ENCODE assay signal across 19 mouse cellular contexts in genomic region chr5:114290004-114290403, GRCm38 (mm10). TPM values are rescaled to one million over a fixed set of nuclear protein-coding genes. Genes with fewer than 3 reads are reported as not detected.
DNase-seq lines count a peak whose midpoint lies in the region; ATAC-seq lines count a peak whose summit lies in the region.
"Had no signal": no experiment of that assay in that cellular context is flagged by ENCODE, and none has a peak within 500 bp of the region (broad histone marks: within the 10 kb centered on the region; RNA-seq: fewer than 3 reads in every experiment).

No protein-coding gene starts in this region.

- no peaks in the 10 kb centered on the region for H3K36me3 ChIP-seq in hindbrain, embryonic 13.5 days
- H3K36me3 ChIP-seq in hindbrain, embryonic 10.5 days, result no peaks in the 10 kb centered on the region
- no peaks in the 10 kb centered on the region for H3K36me3 ChIP-seq in embryonic facial prominence, embryonic 14.5 days (ENCODE audit: control insufficient read depth, insufficient read depth, low read length)
- H3K36me3 ChIP-seq in limb, embryonic 10.5 days, result no peaks in the 10 kb centered on the region
- H3K36me3 ChIP-seq: kidney, embryonic 15.5 days; limb, embryonic 15.5 days had no signal

- no peak overlapping the region for H3K27ac ChIP-seq in hindbrain, embryonic 13.5 days
- no peak overlapping the region for H3K27ac ChIP-seq in hindbrain, embryonic 10.5 days
- H3K27ac ChIP-seq in embryonic facial prominence, embryonic 14.5 days (replicated peaks; ENCODE audit: low read depth, low read length), result no peak overlapping the region
- 0 out of 2 replicates have a peak overlapping the region, but pooled peaks have one; percentile 14 for H3K27ac ChIP-seq in limb, embryonic 10.5 days
- H3K27ac ChIP-seq: limb, embryonic 15.5 days; macrophage had no signal

- peak; percentile 66 for ATAC-seq in hindbrain, embryonic 13.5 days (ENCODE audit: low FRiP score)
- ATAC-seq in embryonic facial prominence, embryonic 14.5 days (ENCODE audit: low read depth), result peak; percentile 80
- ATAC-seq: inflammation-experienced regulatory T-cells, adult 6 months had no signal

- DNase-seq in hindbrain, embryonic 10.5 days (ENCODE audit: low spot score), result no peak
- DNase-seq in R1 (ENCODE audit: low read depth, low spot score), result peak; percentile 38
- DNase-seq in embryonic facial prominence, embryonic 14.5 days (ENCODE audit: low spot score), result peak; percentile 66
- no peak for DNase-seq in limb, embryonic 10.5 days (ENCODE audit: low spot score)
- DNase-seq in spleen, postnatal 10 days (ENCODE audit: low spot score in 2 of 2), result no peak
- no peak for DNase-seq in adrenal gland, postnatal 14 days
- no peak for DNase-seq in heart, adult 18-20 months
- DNase-seq: cerebellum, postnatal 14 days; lung, adult 2 months; right cerebral cortex, adult 18-20 months had no signal

- 47% methylated on average over 3 of the region's 3 CpGs for WGBS in hindbrain, embryonic 13.5 days
- WGBS in hindbrain, embryonic 10.5 days, result 61% methylated on average over 3 of the region's 3 CpGs
- 48% methylated on average over 3 of the region's 3 CpGs for WGBS in embryonic facial prominence, embryonic 14.5 days
- 73% methylated on average over 3 of the region's 3 CpGs for WGBS in limb, embryonic 10.5 days

- peaks cover 26% of the 10 kb centered on the region for H3K4me1 ChIP-seq in hindbrain, embryonic 13.5 days (replicated peaks)
- peaks cover 15% of the 10 kb centered on the region for H3K4me1 ChIP-seq in hindbrain, embryonic 10.5 days (replicated peaks)
- no peaks in the 10 kb centered on the region for H3K4me1 ChIP-seq in embryonic facial prominence, embryonic 14.5 days (ENCODE audit: control insufficient read depth, insufficient read depth, low read length)
- H3K4me1 ChIP-seq in limb, embryonic 10.5 days, result peaks cover 28% of the 10 kb centered on the region
- H3K4me1 ChIP-seq: limb, embryonic 15.5 days had no signal

- H3K9ac ChIP-seq in hindbrain, embryonic 13.5 days, result no peak overlapping the region
- no peak overlapping the region for H3K9ac ChIP-seq in embryonic facial prominence, embryonic 14.5 days (ENCODE audit: low read depth, low read length)
- H3K9ac ChIP-seq: kidney, embryonic 15.5 days; limb, embryonic 15.5 days had no signal

- H3K4me2 ChIP-seq in hindbrain, embryonic 13.5 days, result no peak overlapping the region
- H3K4me2 ChIP-seq in embryonic facial prominence, embryonic 14.5 days (ENCODE audit: low read depth, low read length), result no peak overlapping the region
- H3K4me2 ChIP-seq: limb, embryonic 15.5 days had no signal

- peaks cover 83% of the 10 kb centered on the region for H3K27me3 ChIP-seq in hindbrain, embryonic 13.5 days
- H3K27me3 ChIP-seq in hindbrain, embryonic 10.5 days (ENCODE audit: insufficient read depth, poor library complexity, severe bottlenecking), result peaks cover 92% of the 10 kb centered on the region
- no peaks in the 10 kb centered on the region for H3K27me3 ChIP-seq in embryonic facial prominence, embryonic 14.5 days (replicated peaks; ENCODE audit: control insufficient read depth, insufficient read depth, low read length)
- H3K27me3 ChIP-seq in limb, embryonic 10.5 days (ENCODE audit: low read depth, poor library complexity, severe bottlenecking), result peaks cover 14% of the 10 kb centered on the region; the same call in 1 of the 2 replicates
- H3K27me3 ChIP-seq: limb, embryonic 15.5 days had no signal

- H3K9me3 ChIP-seq in hindbrain, embryonic 13.5 days, result no peaks in the 10 kb centered on the region
- no peaks in the 10 kb centered on the region for H3K9me3 ChIP-seq in hindbrain, embryonic 10.5 days
- no peaks in the 10 kb centered on the region for H3K9me3 ChIP-seq in embryonic facial prominence, embryonic 14.5 days (ENCODE audit: control insufficient read depth, low read length)
- H3K9me3 ChIP-seq in limb, embryonic 10.5 days (replicated peaks), result no peaks in the 10 kb centered on the region
- H3K9me3 ChIP-seq: kidney, embryonic 15.5 days; limb, embryonic 15.5 days had no signal

- H3K4me3 ChIP-seq in hindbrain, embryonic 13.5 days, result no peak overlapping the region
- H3K4me3 ChIP-seq in hindbrain, embryonic 10.5 days, result no peak overlapping the region
- H3K4me3 ChIP-seq in embryonic facial prominence, embryonic 14.5 days (ENCODE audit: low read depth, low read length), result no peak overlapping the region
- H3K4me3 ChIP-seq in limb, embryonic 10.5 days, result no peak overlapping the region
- H3K4me3 ChIP-seq: kidney, embryonic 15.5 days; limb, embryonic 15.5 days had no signal

RNA-seq across cellular contexts. Expression of gene Myo1h, which starts 1.0 kb away (rescaled TPM):
- polyA plus RNA-seq in hindbrain, embryonic 13.5 days (2015; fragmentation: Nextera tagmentation; extraction: Ambion mirVana), result 0.93 and 1.3 TPM in 2 replicates
- 0.59 and 0.73 TPM in 2 replicates for polyA plus RNA-seq in hindbrain, embryonic 10.5 days (2016; fragmentation: Nextera tagmentation; extraction: Ambion mirVana)
- polyA plus RNA-seq in embryonic facial prominence, embryonic 14.5 days (2014; fragmentation: Nextera tagmentation; extraction: Ambion mirVana), result 3.0 and 3.8 TPM in 2 replicates
- 1.1 and 1.2 TPM in 2 replicates for polyA plus RNA-seq in limb, embryonic 10.5 days (2016; fragmentation: Nextera tagmentation; extraction: Ambion mirVana)
- 0.63 and 1.6 TPM in 2 replicates for total RNA-seq in adrenal gland, postnatal 14 days (2021)
- total RNA-seq in heart, adult 18-20 months (2021), result under 1 TPM; 0.27 to 0.85 TPM

RNA-seq across cellular contexts. Expression of gene Foxn4, which starts 16.4 kb away (rescaled TPM):
- 1.0 and 2.9 TPM in 2 replicates for polyA plus RNA-seq in hindbrain, embryonic 13.5 days (2015; fragmentation: Nextera tagmentation; extraction: Ambion mirVana)
- 4.0 and 4.2 TPM in 2 replicates for polyA plus RNA-seq in hindbrain, embryonic 10.5 days (2016; fragmentation: Nextera tagmentation; extraction: Ambion mirVana)
- 0.97 and 1.1 TPM in 2 replicates for polyA plus RNA-seq in embryonic facial prominence, embryonic 14.5 days (2014; fragmentation: Nextera tagmentation; extraction: Ambion mirVana)
- polyA plus RNA-seq in limb, embryonic 10.5 days (2016; fragmentation: Nextera tagmentation; extraction: Ambion mirVana), result not detected in 2 replicates
- not detected in 2 replicates for total RNA-seq in adrenal gland, postnatal 14 days (2021)
- total RNA-seq in heart, adult 18-20 months (2021), result not detected
- total RNA-seq: adrenal gland, postnatal 4 days; left cerebral cortex, adult 8-10 months had no signal
- polyA plus RNA-seq: heart, embryonic 14.5 days; inflammation-experienced regulatory T-cells, adult 6 months; kidney, embryonic 15.5 days; limb, embryonic 15.5 days; macrophage; urinary bladder, adult 2 months had no signal

Comparison
In these comparisons a context has a peak if more than half of its experiments do, and no peak if none do; other contexts are left out.
1. DNase-seq: peak in R1 (single experiment) and embryonic facial prominence, embryonic 14.5 days (single experiment); none in hindbrain, embryonic 10.5 days (single experiment), limb, embryonic 10.5 days (single experiment), spleen, postnatal 10 days (0 of 2), adrenal gland, postnatal 14 days (single experiment) and heart, adult 18-20 months (0 of 2).